Mouse (Mus musculus): ENCODE data around the gene Sgk1. TPM values are rescaled to one million over a fixed set of nuclear protein-coding genes. Genes with fewer than 3 reads are reported as not detected.
"Not testable (repeated sequence)": the region's sequence is repeated elsewhere in the genome, so short reads cannot be mapped to it uniquely, and the experiment has no call there.

Gene Sgk1
- total RNA-seq, 4 experiments from 2014 or later, result 86.0 to 164 (median 138) TPM

- no peak for DNase-seq
These were observed 13.8 kb upstream of the Sgk1 start for GRCm38 (mm10) chr10:21868221-21868620.

- DNase-seq, result no peak
These were observed 13.4 kb upstream of the Sgk1 start for GRCm38 (mm10) chr10:21868623-21869022.

- DNase-seq, result no peak
These were observed 174 bp upstream of the Sgk1 start for GRCm38 (mm10) chr10:21881837-21882183.

GRCm38 (mm10) chr10:21883587-21883986 lies 1.6 kb downstream of the Sgk1 start:
- no peak for DNase-seq

GRCm38 (mm10) chr10:21884534-21884933 lies 2.5 kb downstream of the Sgk1 start:
- DNase-seq, result no peak

- DNase-seq, result no peak
These were observed 7.3 kb downstream of the Sgk1 start for GRCm38 (mm10) chr10:21889141-21889765.

GRCm38 (mm10) chr10:21890293-21890692 lies 8.3 kb downstream of the Sgk1 start:
- DNase-seq, result no peak

GRCm38 (mm10) chr10:21891442-21891841 lies 9.5 kb downstream of the Sgk1 start:
- no peak for DNase-seq

GRCm38 (mm10) chr10:21892104-21892503 lies 10.1 kb downstream of the Sgk1 start:
- DNase-seq, result no peak

- no peak for DNase-seq
These were observed 16.4 kb downstream of the Sgk1 start for GRCm38 (mm10) chr10:21898417-21898816.

- DNase-seq, result not testable (repeated sequence)
These were observed 16.9 kb downstream of the Sgk1 start for GRCm38 (mm10) chr10:21898851-21899250.

- no peak for DNase-seq
These were observed 17.4 kb downstream of the Sgk1 start for GRCm38 (mm10) chr10:21899397-21899796.

GRCm38 (mm10) chr10:21902152-21903140 lies 20.5 kb downstream of the Sgk1 start:
- no peak for DNase-seq

GRCm38 (mm10) chr10:21904151-21904550 lies 22.2 kb downstream of the Sgk1 start:
- no peak for DNase-seq

GRCm38 (mm10) chr10:21905616-21906015 lies 23.6 kb downstream of the Sgk1 start:
- DNase-seq, result no peak

GRCm38 (mm10) chr10:21906894-21907446 lies 25.0 kb downstream of the Sgk1 start:
- no peak for DNase-seq

GRCm38 (mm10) chr10:21907784-21908183 lies 25.8 kb downstream of the Sgk1 start:
- DNase-seq, result no peak

- no peak for DNase-seq
These were observed 26.7 kb downstream of the Sgk1 start for GRCm38 (mm10) chr10:21908686-21909085.

GRCm38 (mm10) chr10:21910334-21910733 lies 28.4 kb downstream of the Sgk1 start:
- DNase-seq, result no peak

GRCm38 (mm10) chr10:21911303-21911947 lies 29.4 kb downstream of the Sgk1 start:
- no peak for DNase-seq

GRCm38 (mm10) chr10:21914751-21915150 lies 32.8 kb downstream of the Sgk1 start:
- no peak for DNase-seq

GRCm38 (mm10) chr10:21916301-21917071 lies 34.5 kb downstream of the Sgk1 start:
- no peak for DNase-seq
